Mouse (Mus musculus) forelimb bud, embryonic 11.5 days (tissue): ENCODE measurements at regions not wholly inside any gene's neighbourhood (a gene's known extent, or its start where the extent isn't known, plus 50 kb on each side); places are given as distances from the start of the nearest gene placed in this dataset.
A peak's percentile ranks its signal among the peaks of the same experiment; 100 is the strongest.

Source experiments
- DNase-seq: peaks from one replicate; pipeline ENCODE4 v3.0.0-alpha.2; 2012; ENCODE audit warnings: low read depth, low spot score

- DNase-seq = no peak
Measured at GRCm38 (mm10) chr14:120102010-120102748, 59.9 kb upstream of the Oxgr1 start.

GRCm38 (mm10) chr14:120102749-120103142 is 60.5 kb upstream of the Oxgr1 start:
- DNase-seq = no peak

GRCm38 (mm10) chr14:120109846-120110245 is 67.6 kb upstream of the Oxgr1 start:
- no peak for DNase-seq

GRCm38 (mm10) chr14:120113316-120113715 is 71.1 kb upstream of the Oxgr1 start:
- no peak for DNase-seq

- DNase-seq = no peak
Measured at GRCm38 (mm10) chr14:120118582-120118981, 76.3 kb upstream of the Oxgr1 start.

GRCm38 (mm10) chr14:120119094-120119501 is 76.9 kb upstream of the Oxgr1 start:
- no peak for DNase-seq

GRCm38 (mm10) chr14:120119506-120119905 is 77.3 kb upstream of the Oxgr1 start:
- DNase-seq = no peak

GRCm38 (mm10) chr14:120120261-120120660 is 78.0 kb upstream of the Oxgr1 start:
- DNase-seq = no peak

GRCm38 (mm10) chr14:120125315-120125714 is 83.1 kb upstream of the Oxgr1 start:
- DNase-seq = no peak

GRCm38 (mm10) chr14:120127481-120127880 is 85.2 kb upstream of the Oxgr1 start:
- no peak for DNase-seq

GRCm38 (mm10) chr14:120134346-120135008 is 92.2 kb upstream of the Oxgr1 start:
- no peak for DNase-seq

- no peak for DNase-seq
Measured at GRCm38 (mm10) chr14:120135198-120135597, 93.0 kb upstream of the Oxgr1 start.

GRCm38 (mm10) chr14:120136736-120137135 is 94.5 kb upstream of the Oxgr1 start:
- DNase-seq = no peak

GRCm38 (mm10) chr14:120137680-120138136 is 95.5 kb upstream of the Oxgr1 start:
- peak; percentile 90 for DNase-seq

- DNase-seq = no peak
Measured at GRCm38 (mm10) chr14:120138546-120138945, 96.3 kb upstream of the Oxgr1 start.

- DNase-seq = no peak
Measured at GRCm38 (mm10) chr14:120139256-120139655, 97.0 kb upstream of the Oxgr1 start.

GRCm38 (mm10) chr14:120139671-120140071 is 97.4 kb upstream of the Oxgr1 start:
- DNase-seq = no peak

- DNase-seq = no peak
Measured at GRCm38 (mm10) chr14:120140211-120140610, 98.0 kb upstream of the Oxgr1 start.

GRCm38 (mm10) chr14:120140791-120141747 is 98.8 kb upstream of the Oxgr1 start:
- no peak for DNase-seq

GRCm38 (mm10) chr14:120142281-120142680 is 100.0 kb upstream of the Oxgr1 start:
- DNase-seq = no peak

GRCm38 (mm10) chr14:120144451-120144850 is 102.2 kb upstream of the Oxgr1 start:
- DNase-seq = no peak

- DNase-seq = no peak
Measured at GRCm38 (mm10) chr14:120146312-120146711, 104.1 kb upstream of the Oxgr1 start.
